Mouse (Mus musculus) right cerebral cortex, postnatal 36 days (tissue): Measurements from ENCODE around the gene Cdc34.
"Not testable (repeated sequence)": the region's sequence is repeated elsewhere in the genome, so short reads cannot be mapped to it uniquely, and the experiment has no call there.

ENCODE experiments used
- DNase-seq, 2 experiments: peaks; one replicate each; pipeline ENCODE4 v3.0.0; 2022; ENCODE audit warnings: low spot score in 2 of 2, mixed read lengths in 1 of 2

Gene Cdc34

GRCm38 (mm10) chr10:79695231-79696128 lies 13.5 kb downstream of the Cdc34 start:
- no peak for DNase-seq

GRCm38 (mm10) chr10:79696129-79696651 lies 14.2 kb downstream of the Cdc34 start:
- no peak for DNase-seq

DNA sequence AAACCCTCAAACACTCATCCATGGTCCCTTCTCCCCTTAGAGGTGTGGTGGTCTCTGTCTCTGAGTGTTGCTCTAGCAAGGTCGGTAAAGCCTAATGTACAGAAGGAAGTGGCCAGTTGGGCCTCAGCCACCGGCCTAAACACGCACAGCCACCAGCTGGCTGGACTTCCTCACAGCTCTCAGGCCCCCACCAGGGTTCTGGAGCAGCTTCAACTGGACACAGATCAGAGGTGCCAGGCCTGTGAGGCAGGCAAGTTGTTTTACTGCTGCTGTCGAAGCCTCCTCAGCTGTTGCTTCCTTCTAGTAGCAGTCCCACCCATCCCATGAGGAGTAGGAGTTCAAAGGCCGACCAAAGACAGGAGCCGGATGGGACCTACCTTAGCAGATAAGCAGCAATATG lies 15.9 kb downstream of the Cdc34 start:
- DNase-seq, result no peak

GRCm38 (mm10) chr10:79698459-79698858 lies 16.5 kb downstream of the Cdc34 start:
- no peak for DNase-seq

DNA sequence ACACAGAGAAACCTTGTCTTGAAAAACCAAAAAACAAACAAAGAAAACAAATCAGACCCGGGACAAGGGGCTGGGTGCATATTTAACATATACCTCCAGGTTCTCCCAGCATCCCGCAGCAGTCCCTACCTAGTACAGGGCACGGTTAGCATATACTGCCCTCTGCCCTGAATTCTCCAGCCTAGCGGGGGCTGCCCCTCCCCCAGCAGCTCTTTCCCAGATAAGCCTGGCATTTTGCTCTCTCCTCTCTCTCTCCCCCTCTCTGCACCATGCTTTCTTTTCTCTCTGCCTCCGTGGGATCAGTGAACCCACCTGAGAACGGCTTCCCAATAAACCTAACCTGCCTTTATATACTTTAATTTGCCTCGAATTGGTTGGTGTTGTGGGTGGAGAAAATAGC lies 18.7 kb downstream of the Cdc34 start:
- no peak for DNase-seq

DNA sequence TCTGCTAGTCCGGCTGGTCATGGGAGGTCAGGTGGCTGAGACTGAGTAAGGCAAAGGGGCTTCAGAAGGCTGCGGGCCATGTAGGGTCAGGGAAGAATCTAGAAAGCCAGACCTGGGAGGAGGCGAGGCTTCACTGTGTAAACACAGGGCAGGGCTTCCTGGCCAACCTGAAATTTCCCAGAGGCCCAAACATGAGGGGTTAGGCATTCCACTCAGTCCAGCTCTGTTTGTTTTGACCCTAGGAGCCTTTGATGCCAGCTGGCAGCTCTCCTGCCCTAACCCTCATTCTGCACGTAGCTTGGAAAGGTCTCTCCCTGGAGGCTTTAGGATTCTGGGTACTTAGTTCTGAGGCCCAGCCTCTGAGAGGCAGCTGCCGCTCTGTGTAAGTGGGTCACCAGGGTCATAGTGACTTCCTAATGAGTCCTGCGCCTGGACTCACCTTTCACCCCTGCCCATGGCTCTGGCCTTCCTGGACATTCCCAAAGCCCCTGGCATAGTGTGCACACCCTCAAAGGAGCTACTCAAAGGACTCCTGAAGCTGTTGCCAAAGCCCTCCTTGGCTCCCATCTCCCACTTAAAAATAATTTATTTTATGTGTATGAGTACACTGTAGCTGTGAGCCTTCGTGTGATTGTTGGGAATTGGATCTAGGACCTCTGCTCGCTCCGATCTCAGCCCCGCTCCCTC lies 19.6 kb downstream of the Cdc34 start:
- no peak for DNase-seq

DNA sequence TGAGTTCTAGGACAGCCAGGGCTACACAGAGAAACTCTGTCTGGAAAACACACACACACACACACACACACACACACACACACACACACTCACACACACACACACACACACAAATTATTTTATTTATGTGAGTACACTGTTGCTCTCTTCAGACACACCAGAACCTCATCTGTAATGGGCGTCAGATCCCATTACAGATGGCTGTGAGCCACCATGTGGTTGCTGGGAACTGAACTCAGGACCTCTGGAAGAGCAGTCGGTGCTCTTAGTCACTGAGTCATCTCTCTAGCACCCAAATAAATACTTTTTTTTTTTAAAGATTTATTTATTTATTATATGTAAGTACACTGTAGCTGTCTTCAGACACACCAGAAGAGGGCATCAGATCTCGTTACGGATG lies 21.0 kb downstream of the Cdc34 start:
- not testable (repeated sequence) for DNase-seq

GRCm38 (mm10) chr10:79703541-79703940 lies 21.5 kb downstream of the Cdc34 start:
- DNase-seq, result no peak

GRCm38 (mm10) chr10:79704065-79704969 lies 22.3 kb downstream of the Cdc34 start, which contains the start of gene Bsg:
Gene Bsg (plus strand): TSS chr10:79704491.
- DNase-seq, result peak; percentile 99

- DNase-seq, result no peak
Measured at GRCm38 (mm10) chr10:79704970-79705360, 23.0 kb downstream of the Cdc34 start.

GRCm38 (mm10) chr10:79705951-79706350 lies 24.0 kb downstream of the Cdc34 start:
- DNase-seq, result no peak

- no peak for DNase-seq
Measured at GRCm38 (mm10) chr10:79706406-79707094, 24.6 kb downstream of the Cdc34 start.

DNA sequence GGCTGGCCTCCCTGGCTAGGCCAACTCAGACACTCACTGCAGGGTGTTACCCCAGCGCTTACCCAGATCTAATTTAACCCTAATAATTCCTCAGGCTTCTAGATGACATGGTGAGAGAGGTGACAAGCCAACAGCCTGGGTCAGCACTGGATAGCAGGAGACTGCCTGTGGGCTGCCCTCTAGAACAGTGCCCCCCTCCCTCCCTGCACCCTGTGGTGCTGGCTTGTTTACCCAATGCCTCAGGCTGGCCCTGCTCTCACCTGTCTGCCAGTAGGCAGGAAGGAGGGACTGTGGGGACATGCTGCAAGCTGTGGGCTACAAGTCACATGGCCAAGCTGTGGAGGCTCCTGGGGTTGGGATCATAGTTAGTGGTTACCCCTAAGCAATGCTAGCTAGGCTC lies 25.2 kb downstream of the Cdc34 start:
- DNase-seq, result no peak

- DNase-seq, result no peak
Measured at GRCm38 (mm10) chr10:79707759-79708158, 25.8 kb downstream of the Cdc34 start.

DNA sequence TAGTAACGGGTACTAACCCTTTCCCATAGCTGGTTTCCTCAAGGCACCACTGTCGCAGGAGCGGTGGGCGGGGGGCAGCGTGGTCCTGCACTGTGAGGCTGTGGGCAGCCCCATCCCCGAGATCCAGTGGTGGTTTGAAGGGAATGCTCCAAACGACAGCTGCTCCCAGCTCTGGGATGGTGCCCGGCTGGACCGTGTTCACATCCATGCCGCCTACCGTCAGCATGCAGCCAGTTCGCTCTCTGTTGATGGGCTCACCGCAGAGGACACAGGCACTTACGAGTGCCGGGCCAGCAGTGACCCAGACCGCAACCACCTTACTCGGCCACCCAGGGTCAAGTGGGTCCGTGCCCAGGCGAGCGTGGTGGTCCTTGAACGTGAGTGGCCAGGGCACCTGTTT lies 26.7 kb downstream of the Cdc34 start:
- DNase-seq, result no peak

DNA sequence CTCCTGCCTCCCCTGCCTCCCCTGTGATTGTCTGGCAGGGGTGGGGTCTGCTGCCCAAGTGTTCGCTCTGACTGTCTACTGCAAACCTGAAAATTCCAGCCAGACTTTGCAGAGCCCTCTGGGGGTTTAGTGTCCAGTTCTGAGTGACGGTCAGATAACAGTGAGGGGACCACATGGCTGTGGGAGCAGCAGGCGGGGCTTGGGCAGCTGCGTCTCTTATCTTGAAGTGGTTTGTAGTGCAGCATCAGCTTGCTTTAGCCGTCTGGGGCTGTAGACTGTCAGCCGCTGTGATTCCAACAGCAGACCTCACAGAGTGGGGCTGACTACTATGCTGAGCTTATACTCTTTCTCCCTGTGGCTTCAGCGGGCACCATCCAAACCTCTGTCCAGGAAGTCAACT lies 27.3 kb downstream of the Cdc34 start:
- no peak for DNase-seq

DNA sequence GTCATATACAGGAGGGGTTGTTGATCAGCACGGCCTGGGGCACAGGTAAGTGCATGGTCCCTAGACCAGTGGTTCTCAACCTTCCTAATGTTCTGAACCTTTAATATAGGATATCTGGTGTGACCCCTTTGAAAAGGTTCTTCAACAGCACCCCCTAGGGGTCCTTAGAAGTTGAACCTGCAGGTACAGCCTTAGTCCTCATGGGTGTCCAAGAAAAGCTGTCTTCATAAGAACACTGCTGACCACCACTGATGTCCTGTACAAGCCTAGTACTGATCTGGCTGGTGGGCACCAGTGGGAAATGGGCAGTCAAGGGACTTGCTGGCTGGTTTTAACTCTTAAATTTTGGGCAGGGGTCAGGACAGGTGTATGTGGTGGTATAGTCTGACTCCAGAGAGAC lies 30.0 kb downstream of the Cdc34 start:
- no peak for DNase-seq

DNA sequence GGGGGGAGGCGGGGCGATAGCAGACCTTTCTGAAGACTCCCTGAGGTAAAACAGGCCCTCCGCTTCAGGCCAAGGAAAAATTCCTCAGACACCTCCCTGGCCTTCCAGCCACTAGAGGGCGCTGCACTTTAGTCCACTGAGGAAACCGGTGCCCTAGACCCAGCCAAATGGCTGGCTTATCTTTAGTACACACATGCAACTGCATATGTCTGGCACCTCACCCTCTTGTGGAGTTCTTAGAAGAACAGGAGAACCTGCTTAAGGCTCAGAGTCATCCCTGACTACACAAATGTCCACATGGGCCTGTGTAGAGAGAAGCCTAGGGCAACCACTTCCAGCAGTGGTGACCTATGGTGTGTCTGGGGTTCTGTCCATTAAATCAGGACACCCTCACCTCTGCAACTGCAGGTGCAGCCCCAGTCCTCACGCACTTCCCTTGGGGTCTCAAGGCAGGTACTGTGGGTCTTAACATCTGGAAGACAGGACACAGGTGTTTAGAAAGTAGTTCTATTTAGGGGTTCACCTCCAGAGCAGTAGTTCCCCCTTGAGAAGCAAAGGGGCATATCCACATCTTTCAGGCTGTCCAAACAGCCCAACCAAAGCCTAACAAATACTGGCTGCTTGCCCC lies 30.6 kb downstream of the Cdc34 start:
- DNase-seq, result peak; percentile 57 to 59

DNA sequence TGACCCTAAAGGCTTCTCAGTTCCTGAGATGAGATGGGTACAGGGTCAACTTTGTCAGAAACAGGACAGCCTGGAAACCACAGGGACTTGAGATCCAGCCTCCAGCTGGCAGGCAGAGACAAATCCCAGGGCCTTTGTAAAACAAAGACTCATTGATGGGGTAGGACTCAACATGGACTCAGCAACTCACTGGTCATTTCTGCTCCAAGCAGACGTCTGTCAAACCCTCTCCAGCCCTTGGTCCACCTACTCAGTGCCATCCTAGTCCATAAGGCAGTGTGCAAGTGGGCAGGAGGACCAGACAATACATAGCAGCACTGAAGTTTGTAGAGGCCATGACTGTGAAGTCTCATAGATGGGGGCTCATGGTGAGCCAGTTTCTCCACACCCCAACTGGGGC lies 31.2 kb downstream of the Cdc34 start:
- no peak for DNase-seq

GRCm38 (mm10) chr10:79714996-79715395 lies 33.0 kb downstream of the Cdc34 start:
- no peak for DNase-seq
